In the genomic region with DNA sequence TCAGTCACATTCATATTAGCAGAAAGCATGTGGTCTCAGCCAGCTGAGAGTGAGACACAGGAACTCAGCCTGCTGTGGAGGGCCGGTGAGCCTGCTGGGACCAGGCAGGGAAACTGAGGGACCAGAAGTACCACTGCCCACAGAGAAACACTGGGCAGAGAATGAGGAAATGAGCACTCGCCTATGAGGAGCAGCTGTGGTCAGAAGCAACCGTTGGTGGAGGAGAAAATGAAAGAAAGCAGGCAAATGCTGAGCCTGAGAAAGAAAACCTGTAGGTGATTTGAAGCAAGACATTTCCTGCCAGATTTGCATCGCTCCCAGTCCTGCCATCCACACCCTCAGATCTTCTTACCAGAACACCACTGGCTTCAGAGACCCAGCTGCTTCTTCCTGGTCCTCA, we compare ENCODE assay signal across 12 mouse cellular contexts.
DNase-seq lines count a peak whose midpoint lies in the region; ATAC-seq lines count a peak whose summit lies in the region.
"Had no signal": no experiment of that assay in that cellular context is flagged by ENCODE, and none has a peak within 500 bp of the region (broad histone marks: within the 10 kb centered on the region; RNA-seq: fewer than 3 reads in every experiment).

No protein-coding gene starts in this region.

- H3K36me3 ChIP-seq in limb, embryonic 10.5 days, result no peaks in the 10 kb centered on the region
- H3K36me3 ChIP-seq: hindbrain, embryonic 13.5 days; liver, embryonic 13.5 days had no signal

- peaks cover 14% of the 10 kb centered on the region for H3K4me1 ChIP-seq in limb, embryonic 10.5 days
- H3K4me1 ChIP-seq: hindbrain, embryonic 13.5 days; liver, embryonic 13.5 days had no signal

- H3K4me3 ChIP-seq in limb, embryonic 10.5 days, result no peak overlapping the region
- H3K4me3 ChIP-seq: hindbrain, embryonic 13.5 days; liver, embryonic 13.5 days had no signal

- WGBS in limb, embryonic 10.5 days, result 80% methylated on average over 4 of the region's 4 CpGs

- H3K27ac ChIP-seq in limb, embryonic 10.5 days, result peak overlapping the region; percentile 66
- H3K27ac ChIP-seq: hindbrain, embryonic 13.5 days; liver, embryonic 13.5 days had no signal

- H3K27me3 ChIP-seq in limb, embryonic 10.5 days (ENCODE audit: low read depth, poor library complexity, severe bottlenecking), result no peaks in the 10 kb centered on the region
- H3K27me3 ChIP-seq: hindbrain, embryonic 13.5 days; liver, embryonic 13.5 days had no signal

- peak; percentile 14 for DNase-seq in lung, postnatal 25 days (ENCODE audit: low spot score)
- no peak for DNase-seq in lung, postnatal 10 days
- DNase-seq in limb, embryonic 10.5 days (ENCODE audit: low spot score), result no peak
- peak; percentile 23 for DNase-seq in thymus, postnatal 14 days
- DNase-seq in adrenal gland, postnatal 14 days, result no peak
- no peak for DNase-seq in cerebellum, postnatal 10 days
- DNase-seq: cerebellum, adult 8-10 months; liver, embryonic 13.5 days; lung, postnatal 4 days had no signal

- peak; percentile 12 for ATAC-seq in activated CD4-positive, CD25-positive, alpha-beta regulatory T cell, adult 4 months
- ATAC-seq in erythroid progenitor cell, adult 5-6 weeks (replicated peaks; ENCODE audit: low FRiP score, poor library complexity, severe bottlenecking), result no peak

- no peaks in the 10 kb centered on the region for H3K9me3 ChIP-seq in limb, embryonic 10.5 days (replicated peaks)
- H3K9me3 ChIP-seq: hindbrain, embryonic 13.5 days; liver, embryonic 13.5 days had no signal

Comparison
In these comparisons a context has a peak if more than half of its experiments do, and no peak if none do; other contexts are left out.
1. DNase-seq: peak in lung, postnatal 25 days (single experiment) and thymus, postnatal 14 days (single experiment); none in lung, postnatal 10 days (single experiment), limb, embryonic 10.5 days (single experiment), adrenal gland, postnatal 14 days (single experiment) and cerebellum, postnatal 10 days (0 of 2).